Mouse (Mus musculus) testis, adult 2 months (tissue): ENCODE measurements around the gene Nat14.

ENCODE experiments used
- CTCF ChIP-seq: fragments of 200-500 bp; IDR thresholded peaks from 2 replicates; pipeline ENCODE4 v1.5.1; 2012; ENCODE audit warnings: low read depth, mild to moderate bottlenecking, inconsistent platforms, low read length, moderate library complexity; ENCODE audit not compliant: control insufficient read depth, insufficient read depth, insufficient replicate concordance
- POLR2A ChIP-seq: fragments of 200-500 bp; IDR thresholded peaks from 2 replicates; pipeline ENCODE4 v1.6.1; 2012; ENCODE audit warnings: low read depth, mild to moderate bottlenecking, inconsistent platforms, low read length, moderate library complexity; ENCODE audit not compliant: control insufficient read depth

- no peak for TF ChIP-seq POLR2A
- TF ChIP-seq CTCF, result no peak
These were observed 43.2 kb downstream of the Nat14 start for GRCm38 (mm10) chr7:4964988-4965387.
